Mouse (Mus musculus) liver, adult (tissue): ENCODE measurements at regions not wholly inside any gene's neighbourhood (a gene's known extent, or its start where the extent isn't known, plus 50 kb on each side); places are given as distances from the start of the nearest gene placed in this dataset.

Experiments used
- GATA4 ChIP-seq: IDR thresholded peaks from 2 replicates; pipeline ENCODE4 v1.6.1; 2014; ENCODE audit warnings: mild to moderate bottlenecking, low read length; ENCODE audit not compliant: insufficient replicate concordance

- no peak for TF ChIP-seq GATA4
These were observed 289.6 kb downstream of the Fut8 start for GRCm38 (mm10) chr12:77527499-77527898.

GRCm38 (mm10) chr12:77527953-77528865 is 290.3 kb downstream of the Fut8 start:
- TF ChIP-seq GATA4 = no peak

GRCm38 (mm10) chr12:77528868-77529271 is 290.9 kb downstream of the Fut8 start:
- no peak for TF ChIP-seq GATA4

DNA sequence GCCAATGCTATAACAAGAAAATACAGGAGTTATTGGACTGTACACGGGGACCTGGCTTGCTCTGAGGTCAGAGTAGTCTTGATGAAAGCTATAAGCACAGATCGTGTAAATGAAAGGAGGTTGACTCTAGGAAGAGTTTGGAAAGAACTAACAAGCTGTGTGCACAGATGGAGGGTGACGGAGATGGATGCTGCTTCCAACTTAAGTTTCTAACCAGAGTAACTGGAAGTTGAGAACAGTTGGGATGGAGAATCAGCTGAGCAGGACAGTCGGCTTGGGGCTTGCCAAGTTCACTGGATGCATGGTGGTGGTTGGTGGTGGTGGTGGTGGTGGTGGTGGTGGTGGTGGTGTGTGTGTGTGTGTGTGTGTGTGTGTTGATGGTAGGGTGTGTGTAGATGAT is 291.5 kb downstream of the Fut8 start:
- no peak for TF ChIP-seq GATA4

- TF ChIP-seq GATA4 = no peak
These were observed 292.0 kb downstream of the Fut8 start for GRCm38 (mm10) chr12:77529955-77530354.

DNA sequence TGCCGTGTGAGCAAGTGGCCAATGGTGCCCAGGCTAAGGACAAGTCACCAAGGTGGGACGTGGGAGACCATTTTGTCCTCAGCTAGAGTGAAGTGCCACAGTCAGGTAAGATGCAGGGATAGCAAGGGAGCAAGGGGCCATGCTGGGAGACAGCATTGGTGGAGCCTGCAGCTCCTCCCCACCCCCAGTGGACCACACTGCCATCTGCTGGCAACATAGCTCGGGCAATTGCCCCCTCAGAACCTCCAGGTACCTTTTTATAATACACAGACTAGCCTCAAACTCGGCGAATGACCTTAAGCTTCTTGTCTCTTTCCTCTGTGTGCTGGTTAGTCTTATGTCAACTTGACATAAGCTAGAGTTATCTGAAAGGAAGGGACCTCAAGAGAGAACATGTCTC is 293.4 kb downstream of the Fut8 start:
- TF ChIP-seq GATA4 = no peak

- no peak for TF ChIP-seq GATA4
These were observed 294.6 kb downstream of the Fut8 start for GRCm38 (mm10) chr12:77532547-77532946.

DNA sequence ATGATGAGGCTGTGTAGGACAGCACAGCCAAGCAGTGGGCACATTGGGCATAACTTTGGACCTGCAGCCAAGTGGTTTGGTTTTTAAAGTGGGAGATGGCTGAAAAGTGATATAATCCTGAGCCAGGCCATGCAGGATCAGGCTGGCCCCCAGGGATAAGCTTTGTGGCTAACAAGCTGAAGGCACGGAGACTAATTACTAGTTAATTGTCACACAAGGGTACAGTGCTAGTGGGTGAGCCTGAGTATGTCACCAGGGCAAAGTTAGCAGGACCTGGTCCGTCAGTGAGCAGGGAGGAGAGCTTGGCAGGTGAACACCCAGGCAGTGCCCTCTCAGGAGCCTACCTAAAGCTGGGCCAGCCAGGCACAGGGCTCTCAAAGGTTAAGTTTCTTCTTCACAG is 295.7 kb downstream of the Fut8 start:
- no peak for TF ChIP-seq GATA4

- TF ChIP-seq GATA4 = no peak
These were observed 296.2 kb downstream of the Fut8 start for GRCm38 (mm10) chr12:77534079-77534478.

- no peak for TF ChIP-seq GATA4
These were observed 297.2 kb downstream of the Fut8 start for GRCm38 (mm10) chr12:77535147-77535546.

DNA sequence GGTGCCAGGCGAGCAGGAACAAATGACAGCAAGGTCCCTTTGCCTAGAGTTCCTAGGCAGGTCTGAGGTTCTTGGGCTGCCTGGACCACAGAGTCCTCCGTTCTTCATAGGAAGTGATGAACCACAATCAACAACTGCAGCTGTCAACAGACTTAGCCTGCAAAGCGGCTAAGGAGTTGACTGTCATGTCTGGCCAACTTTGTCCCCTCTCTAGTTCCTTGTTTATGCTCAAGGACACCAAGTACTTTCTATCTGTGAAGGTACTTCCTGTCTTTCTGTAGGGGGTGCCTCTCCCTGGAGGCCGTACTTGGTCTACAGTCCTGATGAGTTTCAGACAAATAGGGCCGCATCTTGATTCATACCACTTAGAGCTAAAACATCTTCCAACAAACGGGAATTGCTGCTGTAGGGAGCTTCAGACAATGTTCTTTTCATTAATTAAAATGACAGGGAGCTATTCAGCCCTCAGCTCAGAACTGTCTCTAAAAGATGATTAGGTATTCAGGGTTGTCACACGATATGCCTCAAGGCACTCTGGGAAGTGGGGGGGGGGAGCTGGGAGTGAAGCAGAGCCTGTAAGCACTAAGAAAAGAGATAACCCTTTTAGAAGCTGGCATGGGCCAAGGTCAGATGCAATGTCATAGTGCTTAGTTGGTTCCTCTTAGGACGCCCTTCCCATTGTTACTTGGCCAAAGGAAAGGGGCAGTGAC is 299.4 kb downstream of the Fut8 start:
- no peak for TF ChIP-seq GATA4

GRCm38 (mm10) chr12:77539661-77540431 is 301.9 kb downstream of the Fut8 start:
- no peak for TF ChIP-seq GATA4

DNA sequence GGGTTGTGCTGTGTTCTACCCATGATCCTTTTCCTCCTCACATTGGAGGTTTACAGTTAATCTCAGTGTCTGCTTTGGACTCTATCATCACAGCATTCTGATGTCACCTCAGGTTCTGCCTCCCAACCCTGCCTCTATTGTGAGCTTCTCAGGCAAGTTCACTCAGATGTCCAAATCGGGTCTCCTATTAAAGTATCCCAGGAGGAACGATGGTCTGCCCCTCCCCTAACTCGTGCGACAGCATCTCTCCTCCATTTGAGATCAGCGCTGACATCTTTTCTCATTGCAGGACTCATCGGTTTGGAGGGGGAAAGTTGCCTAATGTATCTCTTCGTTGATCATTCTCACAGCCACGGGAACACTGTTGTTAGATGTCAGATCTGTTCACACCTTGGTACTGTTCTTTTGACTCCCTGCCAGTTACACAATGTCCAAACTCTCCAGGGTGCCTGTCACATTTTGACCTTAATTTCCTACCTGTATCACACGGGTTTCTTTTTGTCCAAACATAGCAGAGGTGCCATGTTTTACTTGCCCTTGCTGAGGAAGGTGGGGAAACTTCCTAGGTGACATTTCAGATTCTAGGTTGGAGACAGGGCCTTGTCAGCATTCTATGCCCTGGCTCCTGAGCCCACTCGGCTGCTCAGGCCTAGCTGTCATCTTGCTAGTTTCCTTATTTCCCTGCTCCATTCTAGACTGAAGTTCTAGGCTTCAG is 303.3 kb downstream of the Fut8 start:
- TF ChIP-seq GATA4 = no peak

GRCm38 (mm10) chr12:77541826-77542225 is 303.9 kb downstream of the Fut8 start:
- no peak for TF ChIP-seq GATA4

DNA sequence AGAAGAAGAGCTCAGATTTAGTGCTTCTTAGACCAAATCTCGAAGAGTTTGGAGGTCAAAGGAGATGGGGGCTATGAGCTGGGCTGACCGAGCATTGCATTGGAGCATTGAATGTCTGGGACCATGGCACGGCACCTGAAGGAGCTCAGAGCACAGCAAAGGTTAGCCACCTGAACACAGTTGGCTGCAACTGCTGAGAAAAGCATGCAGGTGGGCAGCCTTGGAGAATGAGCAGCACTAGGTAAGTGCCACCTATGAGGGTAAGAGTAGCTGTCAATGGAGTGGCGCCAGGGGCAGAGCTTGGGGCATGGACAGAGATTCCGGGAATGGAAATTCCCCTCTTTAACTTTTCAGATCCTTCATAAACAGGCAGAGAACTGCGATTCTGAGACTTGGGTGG is 305.7 kb downstream of the Fut8 start:
- no peak for TF ChIP-seq GATA4
